Mouse (Mus musculus) thymus, adult 2 months (tissue): ENCODE measurements at regions not wholly inside any gene's neighbourhood (a gene's known extent, or its start where the extent isn't known, plus 50 kb on each side); places are given as distances from the start of the nearest gene placed in this dataset.

Source experiments
- DNase-seq: peaks from one replicate; pipeline ENCODE4 v3.0.0; 2021
- H3K27ac ChIP-seq: fragments of 200-500 bp; 2 replicates; pipeline ENCODE4 v1.5.1; 2012; ENCODE audit warnings: low read length, control low read depth; ENCODE audit not compliant: control insufficient read depth, insufficient read depth
- H3K27me3 ChIP-seq: fragments of 200-500 bp; 2 replicates; pipeline ENCODE4 v1.6.1; 2012; ENCODE audit warnings: mild to moderate bottlenecking, low read length, moderate library complexity, mixed read lengths; ENCODE audit not compliant: control insufficient read depth, insufficient read depth
- H3K36me3 ChIP-seq: fragments of 200-500 bp; 2 replicates; pipeline ENCODE4 v1.6.1; 2012; ENCODE audit warnings: mild to moderate bottlenecking, low read length, moderate library complexity; ENCODE audit not compliant: control insufficient read depth, insufficient read depth
- H3K4me1 ChIP-seq: fragments of 200-500 bp; replicated peaks from 2 replicates; pipeline ENCODE4 v1.6.1; 2012; ENCODE audit warnings: low read length; ENCODE audit not compliant: control insufficient read depth, insufficient read depth
- H3K4me3 ChIP-seq: fragments of 200-500 bp; 2 replicates; pipeline ENCODE4 v1.5.1; 2012; ENCODE audit warnings: mild to moderate bottlenecking, low read length, control low read depth, moderate library complexity; ENCODE audit not compliant: control insufficient read depth, insufficient read depth
- CTCF ChIP-seq: fragments of 200-500 bp; IDR thresholded peaks from 2 replicates; pipeline ENCODE4 v1.5.1; 2012; ENCODE audit warnings: mild to moderate bottlenecking, control low read depth, low read length, moderate library complexity, borderline replicate concordance; ENCODE audit not compliant: control insufficient read depth, poor library complexity, insufficient read depth; ENCODE audit errors: extremely low read depth
- POLR2A ChIP-seq: fragments of 200-500 bp; IDR thresholded peaks from 2 replicates; pipeline ENCODE4 v1.6.1; 2012; ENCODE audit warnings: mild to moderate bottlenecking, low read length, control low read depth, moderate library complexity; ENCODE audit not compliant: control insufficient read depth, poor library complexity, insufficient read depth; ENCODE audit errors: extremely low read depth
- WGBS: fragments of 180-500 bp; shearing (Covaris S2); methylation state at CpG from one replicate; pipeline ENCODE4 v1.1.7; 2018; 5-methylcytosine and 5-hydroxymethylcytosine counted together

DNA sequence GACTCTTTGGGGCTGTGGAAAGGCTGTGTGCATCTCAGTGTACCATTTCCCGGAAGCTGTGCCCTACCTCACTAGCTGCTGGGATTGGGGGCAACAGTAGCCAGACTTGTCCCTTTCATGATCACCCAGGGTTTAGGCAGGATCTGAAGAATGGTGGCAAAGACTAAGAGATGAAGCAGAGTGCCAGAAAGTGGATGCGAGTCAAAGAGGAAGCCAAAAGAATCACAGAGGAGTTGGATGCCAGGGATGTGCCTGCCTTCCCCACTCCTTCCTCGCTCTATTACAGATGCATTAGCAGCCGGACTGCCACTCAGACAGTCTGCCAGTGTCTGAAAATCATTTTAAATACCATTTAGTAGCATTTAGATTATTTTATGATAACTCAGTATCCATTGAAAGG is 271.5 kb upstream of the Slc24a2 start:
- DNase-seq: no peak
- Histone ChIP-seq H3K4me3 (no peak overlapping the region), H3K27ac (no peak overlapping the region), H3K36me3 (no peaks in the 10 kb centered on the region), H3K27me3 (no peaks in the 10 kb centered on the region), H3K4me1 (no peaks in the 10 kb centered on the region)
- 98% methylated on average over 4 of the region's 4 CpGs for WGBS
- TF ChIP-seq POLR2A: no peak
- TF ChIP-seq CTCF: no peak

- Histone ChIP-seq H3K36me3 (no peaks in the 10 kb centered on the region), H3K4me1 (no peaks in the 10 kb centered on the region), H3K27ac (no peak overlapping the region), H3K27me3 (no peaks in the 10 kb centered on the region), H3K4me3 (no peak overlapping the region)
- DNase-seq: no peak
- WGBS: 91% methylated on average over 2 of the region's 2 CpGs
- TF ChIP-seq POLR2A (no peak), CTCF (no peak)
Measured at GRCm38 (mm10) chr4:87500441-87500840, 270.2 kb upstream of the Slc24a2 start.

GRCm38 (mm10) chr4:87487798-87488197 is 257.5 kb upstream of the Slc24a2 start:
- Histone ChIP-seq H3K36me3 (no peaks in the 10 kb centered on the region), H3K27me3 (no peaks in the 10 kb centered on the region), H3K4me3 (no peak overlapping the region), H3K27ac (no peak overlapping the region), H3K4me1 (no peaks in the 10 kb centered on the region)
- TF ChIP-seq POLR2A (no peak), CTCF (no peak)
- 17% methylated on average over 3 of the region's 3 CpGs for WGBS
- no peak for DNase-seq

DNA sequence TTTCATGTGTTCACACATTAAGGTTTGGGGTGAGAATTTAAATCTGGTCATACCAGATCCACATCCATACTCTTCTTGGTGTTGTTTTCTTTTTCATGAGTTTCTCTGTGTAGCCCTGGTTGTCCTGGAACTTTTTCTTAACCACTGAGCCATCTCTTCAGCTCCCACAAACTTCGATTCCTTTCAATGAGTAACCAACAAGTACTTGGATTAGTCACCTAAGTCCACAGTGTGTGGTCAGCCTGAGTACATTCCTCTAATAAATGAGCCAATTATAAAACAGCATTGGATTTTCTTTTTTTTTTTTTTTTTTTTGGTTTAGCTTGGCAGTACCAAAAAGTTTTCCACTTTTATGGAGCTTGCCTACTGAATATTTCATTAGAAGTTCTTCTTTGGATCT is 245.3 kb upstream of the Slc24a2 start:
- no peaks in the 10 kb centered on the region for H3K36me3 ChIP-seq
- H3K27ac ChIP-seq: no peak overlapping the region
- H3K4me3 ChIP-seq: no peak overlapping the region
- no peak for DNase-seq
- 89% methylated on average over 1 of the region's 1 CpGs for WGBS
- H3K4me1 ChIP-seq: no peaks in the 10 kb centered on the region
- TF ChIP-seq CTCF: no peak
- no peaks in the 10 kb centered on the region for H3K27me3 ChIP-seq

GRCm38 (mm10) chr4:87473331-87474039 is 243.2 kb upstream of the Slc24a2 start:
- Histone ChIP-seq H3K27me3 (no peaks in the 10 kb centered on the region), H3K27ac (no peak overlapping the region), H3K36me3 (no peaks in the 10 kb centered on the region), H3K4me3 (no peak overlapping the region), H3K4me1 (no peaks in the 10 kb centered on the region)
- WGBS: 96% methylated on average over 16 of the region's 16 CpGs
- no peak for DNase-seq
- no peak for TF ChIP-seq POLR2A
- no peak for TF ChIP-seq CTCF

DNA sequence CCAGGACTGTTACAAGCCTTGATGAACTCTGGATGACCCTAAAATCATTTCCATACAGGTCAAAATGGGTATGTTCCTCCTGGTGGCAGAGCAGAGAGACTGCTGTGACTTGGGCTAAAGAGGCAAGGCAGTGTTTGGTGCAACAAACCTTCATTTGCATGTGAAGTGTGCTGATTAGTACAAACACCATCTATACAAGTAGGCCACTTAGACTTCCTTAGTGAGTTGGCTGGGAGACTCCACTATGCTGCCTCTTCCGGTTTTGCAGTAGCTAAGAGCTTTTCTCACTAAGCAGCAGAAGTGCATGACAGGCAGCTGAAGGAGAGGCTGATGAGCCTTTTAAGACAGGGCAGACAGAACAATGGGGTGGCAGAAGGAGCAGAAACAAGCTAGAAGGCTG is 242.5 kb upstream of the Slc24a2 start:
- Histone ChIP-seq H3K27ac (no peak overlapping the region), H3K27me3 (no peaks in the 10 kb centered on the region), H3K4me1 (no peaks in the 10 kb centered on the region), H3K4me3 (no peak overlapping the region), H3K36me3 (no peaks in the 10 kb centered on the region)
- DNase-seq: no peak
- TF ChIP-seq POLR2A (no peak), CTCF (no peak)
- WGBS: 75% methylated on average over 1 of the region's 1 CpGs

DNA sequence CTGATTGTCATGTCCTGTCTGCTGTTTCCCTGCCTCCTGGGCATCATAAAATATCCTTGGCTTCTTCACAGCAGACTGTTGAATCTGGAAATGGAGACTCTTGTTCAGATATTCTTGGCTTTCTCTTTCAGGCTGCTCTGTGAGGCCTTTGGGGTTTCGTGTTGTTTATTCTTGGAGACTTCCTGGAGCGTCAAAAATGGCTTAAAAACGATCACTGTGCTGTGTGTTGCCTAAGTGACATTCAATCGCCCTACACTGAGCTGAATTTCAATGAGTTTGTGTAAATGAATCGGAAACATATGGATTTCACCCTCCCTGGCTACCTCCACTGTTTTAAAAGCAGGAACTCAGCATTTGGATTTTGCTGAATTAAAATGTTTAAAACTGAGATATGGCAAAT is 241.1 kb upstream of the Slc24a2 start:
- Histone ChIP-seq H3K4me3 (no peak overlapping the region), H3K4me1 (no peaks in the 10 kb centered on the region), H3K27ac (no peak overlapping the region), H3K27me3 (no peaks in the 10 kb centered on the region), H3K36me3 (no peaks in the 10 kb centered on the region)
- 85% methylated on average over 5 of the region's 5 CpGs for WGBS
- DNase-seq: no peak
- TF ChIP-seq POLR2A (no peak), CTCF (no peak)
